Mouse (Mus musculus) fibroblast of lung, adult 2 months (primary cell): Measurements from ENCODE around the gene Triml1.

ENCODE experiments used
- DNase-seq: peaks from one replicate; pipeline ENCODE4 v3.0.0-alpha.2; 2011; ENCODE audit warnings: low read depth

The Triml1 gene

DNA sequence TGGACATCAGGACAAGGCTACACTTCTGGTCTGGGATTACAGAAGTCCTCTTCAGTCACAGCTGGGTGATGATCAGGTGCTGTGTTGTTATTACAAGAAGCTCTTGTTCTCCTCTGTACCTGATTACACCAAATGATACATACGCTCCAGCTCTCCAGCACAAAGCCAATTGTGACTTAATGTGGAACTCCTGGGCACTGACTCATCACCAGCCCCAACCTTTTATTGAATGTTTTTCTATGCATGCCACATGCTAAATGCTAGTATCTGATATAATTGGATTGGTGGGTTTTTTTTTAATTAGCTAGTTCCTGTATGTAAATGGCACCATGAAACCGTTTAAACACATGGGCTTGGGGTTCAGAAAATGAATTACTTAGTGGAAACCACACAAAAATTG lies at the start of gene Triml1:
Triml1 (minus strand) TSS at position 101 of the 400 bp plus-strand sequence.
- DNase-seq: no peak

GRCm38 (mm10) chr8:43182281-43182680 lies 41.0 kb upstream of the Triml1 start:
- no peak for DNase-seq

- no peak for DNase-seq
Measured at GRCm38 (mm10) chr8:43180054-43180690, 38.9 kb upstream of the Triml1 start, which contains the start of gene Triml2. Gene Triml2 (plus strand): TSS chr8:43180541.

- no peak for DNase-seq
Measured at GRCm38 (mm10) chr8:43179189-43179588, 37.9 kb upstream of the Triml1 start.

GRCm38 (mm10) chr8:43178263-43178662 lies 37.0 kb upstream of the Triml1 start:
- no peak for DNase-seq

GRCm38 (mm10) chr8:43176766-43177486 lies 35.6 kb upstream of the Triml1 start:
- DNase-seq: no peak

DNA sequence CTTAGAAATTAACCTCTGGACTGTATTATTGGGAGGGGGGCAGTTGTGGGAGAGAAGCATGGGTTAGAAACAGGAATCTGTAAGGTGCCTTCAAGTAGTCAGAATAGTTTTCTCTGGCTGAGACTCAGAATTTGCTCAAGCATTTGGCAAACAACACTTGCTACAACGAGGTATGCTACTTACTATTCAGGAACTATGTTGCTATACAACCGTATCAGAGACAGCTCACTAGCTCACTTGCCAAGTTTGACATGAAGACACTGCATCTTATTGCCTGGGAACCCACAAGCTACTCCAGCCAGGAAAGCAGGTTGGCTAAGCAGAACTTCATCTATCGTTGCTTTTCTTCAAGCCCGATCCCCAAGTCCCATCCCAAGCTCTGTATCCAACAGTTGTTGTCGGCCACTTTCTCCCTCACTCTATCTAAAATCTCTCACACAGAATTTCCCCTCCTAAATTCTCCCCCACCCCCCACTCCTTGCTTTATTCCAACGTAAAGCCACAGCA lies 28.0 kb upstream of the Triml1 start:
- DNase-seq: no peak

GRCm38 (mm10) chr8:43168083-43168482 lies 26.8 kb upstream of the Triml1 start:
- no peak for DNase-seq

DNA sequence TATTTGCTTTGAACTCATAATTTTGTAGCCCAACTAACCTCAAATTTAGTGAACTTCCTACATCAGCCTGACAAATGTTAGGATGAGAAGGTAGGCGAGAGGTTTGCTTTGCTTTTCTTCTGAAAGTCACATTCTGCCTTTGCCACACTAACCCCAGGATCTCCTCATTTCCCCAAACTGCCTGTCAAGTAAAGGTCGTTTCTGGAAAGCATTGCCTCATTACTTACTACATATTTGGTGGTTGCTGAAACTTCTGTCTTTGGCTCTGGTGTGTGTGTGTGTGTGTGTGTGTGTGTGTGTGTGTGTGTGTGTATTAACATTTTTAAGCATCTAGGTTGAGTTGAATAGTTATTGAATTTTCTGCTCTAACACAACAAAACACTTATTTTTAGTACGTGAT lies 23.2 kb upstream of the Triml1 start:
- DNase-seq: no peak

GRCm38 (mm10) chr8:43163255-43163654 lies 22.0 kb upstream of the Triml1 start:
- no peak for DNase-seq

DNA sequence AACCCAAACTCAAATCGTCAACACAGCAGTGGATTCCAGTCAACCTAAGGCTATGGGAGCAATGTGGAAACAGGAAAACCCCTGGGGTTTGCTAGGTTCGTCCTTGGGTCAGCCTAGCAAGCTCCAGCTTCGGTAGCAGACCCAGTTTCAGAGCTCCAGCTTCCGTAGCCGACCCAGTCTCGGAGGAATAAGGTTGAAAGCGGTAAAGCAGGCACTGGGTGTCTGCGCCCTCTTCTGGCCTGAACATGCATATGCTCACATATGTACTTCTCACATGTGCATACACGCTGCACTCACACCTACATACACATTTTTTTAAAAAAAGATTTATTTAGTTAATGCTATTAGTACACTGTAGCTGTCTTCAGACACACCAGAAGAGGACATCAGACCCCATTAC lies 8.0 kb upstream of the Triml1 start:
- DNase-seq: no peak

DNA sequence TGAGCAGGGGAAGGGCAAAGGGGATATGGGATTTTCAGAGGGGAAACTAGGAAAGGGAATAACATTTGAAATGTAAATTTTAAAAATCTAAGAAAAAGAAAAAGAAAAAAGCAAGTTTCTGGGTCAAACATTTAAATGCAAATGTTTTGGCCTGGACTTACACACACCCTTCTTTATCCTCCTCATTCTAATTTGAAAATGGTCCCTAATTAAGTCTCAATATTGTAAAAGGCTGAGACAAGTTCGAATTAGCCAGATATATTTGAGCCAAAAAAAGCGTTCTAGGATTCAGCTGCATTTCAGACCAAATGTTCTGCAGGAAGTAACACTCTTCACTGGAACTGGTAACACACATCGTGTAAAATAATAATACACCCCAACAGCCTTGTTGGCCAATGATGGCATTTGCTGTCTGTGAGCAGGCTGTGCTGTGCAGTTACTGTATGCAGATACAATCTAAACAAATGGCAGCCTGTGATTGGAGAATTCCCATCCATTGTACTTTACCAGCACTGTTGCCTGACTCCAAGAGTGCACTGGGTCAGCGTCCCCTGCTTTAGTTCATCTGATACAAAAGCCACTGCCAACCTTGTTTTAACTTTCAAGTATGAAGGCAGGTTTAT lies 30.0 kb downstream of the Triml1 start:
- no peak for DNase-seq
